ENCODE assay signal across 19 mouse cellular contexts in genomic region chr7:15406816-15407215, GRCm38 (mm10). TPM values are rescaled to one million over a fixed set of nuclear protein-coding genes. Genes with fewer than 3 reads are reported as not detected.
"Had no signal": no experiment of that assay in that cellular context is flagged by ENCODE, and none has a peak within 500 bp of the region (broad histone marks: within the 10 kb centered on the region; RNA-seq: fewer than 3 reads in every experiment).

No protein-coding gene starts in this region.

RNA-seq across cellular contexts. Expression of gene Obox1, which starts 18.1 kb away (rescaled TPM):
- polyA plus RNA-seq: cortical plate, adult 2 months; embryonic facial prominence, embryonic 10.5 days; embryonic facial prominence, embryonic 11.5 days; embryonic facial prominence, embryonic 12.5 days; embryonic facial prominence, embryonic 13.5 days; embryonic facial prominence, embryonic 14.5 days; embryonic facial prominence, embryonic 15.5 days; erythroblast, embryonic 14.5 days; forebrain, embryonic 10.5 days; forebrain, embryonic 11.5 days; forebrain, embryonic 12.5 days; forebrain, embryonic 13.5 days; forebrain, embryonic 14.5 days; forebrain, embryonic 15.5 days; forebrain, embryonic 16.5 days; forebrain, postnatal 0 days; frontal cortex, adult 2 months; gonadal fat pad, adult 2 months; heart, adult 2 months had no signal

RNA-seq across cellular contexts. Expression of gene Obox2, which starts 18.3 kb away (rescaled TPM):
- polyA plus RNA-seq: cortical plate, adult 2 months; embryonic facial prominence, embryonic 10.5 days; embryonic facial prominence, embryonic 11.5 days; embryonic facial prominence, embryonic 12.5 days; embryonic facial prominence, embryonic 13.5 days; embryonic facial prominence, embryonic 14.5 days; embryonic facial prominence, embryonic 15.5 days; erythroblast, embryonic 14.5 days; forebrain, embryonic 10.5 days; forebrain, embryonic 11.5 days; forebrain, embryonic 12.5 days; forebrain, embryonic 13.5 days; forebrain, embryonic 14.5 days; forebrain, embryonic 15.5 days; forebrain, embryonic 16.5 days; forebrain, postnatal 0 days; frontal cortex, adult 2 months; gonadal fat pad, adult 2 months; heart, adult 2 months had no signal
